Mouse (Mus musculus): ENCODE data around the gene Pno1.

Pno1 gene

GRCm38 (mm10) chr11:17176638-17177037 is 34.7 kb downstream of the Pno1 start:
- DNase-seq = no peak

DNA sequence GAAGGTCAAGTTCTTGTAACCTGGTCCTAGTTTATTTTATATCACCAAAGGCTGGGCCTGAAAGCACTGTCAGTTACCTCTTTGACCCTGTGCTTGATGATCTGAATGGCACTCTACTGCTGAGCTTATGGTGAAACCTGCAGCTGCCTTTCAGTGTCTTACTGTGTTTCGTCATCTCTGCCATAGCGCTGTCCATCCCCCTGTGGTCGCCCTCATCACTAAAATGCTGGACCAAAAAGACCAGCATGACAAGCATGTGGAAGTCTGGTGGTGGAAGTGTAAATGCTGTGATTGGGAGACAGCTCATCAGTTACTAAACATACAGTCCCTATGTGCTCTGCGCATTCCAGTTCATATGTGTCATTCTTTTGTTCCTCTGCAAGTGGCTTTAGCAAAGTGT is 39.1 kb downstream of the Pno1 start:
- DNase-seq = no peak

GRCm38 (mm10) chr11:17170938-17171729 is 40.2 kb downstream of the Pno1 start:
- DNase-seq = no peak

DNA sequence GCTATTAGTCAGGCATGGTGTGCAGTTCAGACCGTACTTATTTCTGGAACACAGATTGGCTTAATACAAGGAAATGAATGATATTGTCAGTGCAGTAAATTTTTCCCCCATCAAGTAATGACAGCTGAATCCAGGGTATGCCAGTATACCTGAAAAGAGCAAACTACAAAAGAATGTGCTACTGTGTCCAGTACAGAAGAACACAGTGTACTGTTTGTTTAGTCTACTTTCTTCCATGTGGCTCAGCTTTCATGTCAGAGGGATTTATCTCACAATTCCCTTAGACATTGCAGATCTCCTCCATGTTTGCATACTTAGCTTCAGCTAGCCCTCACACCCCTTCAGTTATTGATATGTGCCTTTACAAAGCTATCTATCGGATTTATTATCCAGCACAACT is 42.1 kb downstream of the Pno1 start:
- DNase-seq = no peak

- no peak for DNase-seq
Observed at GRCm38 (mm10) chr11:17166627-17167026, 44.7 kb downstream of the Pno1 start.

GRCm38 (mm10) chr11:17163956-17164355 is 47.4 kb downstream of the Pno1 start:
- no peak for DNase-seq

- peak; percentile 67 for DNase-seq
Observed at GRCm38 (mm10) chr11:17160242-17160641, 51.1 kb downstream of the Pno1 start.

DNA sequence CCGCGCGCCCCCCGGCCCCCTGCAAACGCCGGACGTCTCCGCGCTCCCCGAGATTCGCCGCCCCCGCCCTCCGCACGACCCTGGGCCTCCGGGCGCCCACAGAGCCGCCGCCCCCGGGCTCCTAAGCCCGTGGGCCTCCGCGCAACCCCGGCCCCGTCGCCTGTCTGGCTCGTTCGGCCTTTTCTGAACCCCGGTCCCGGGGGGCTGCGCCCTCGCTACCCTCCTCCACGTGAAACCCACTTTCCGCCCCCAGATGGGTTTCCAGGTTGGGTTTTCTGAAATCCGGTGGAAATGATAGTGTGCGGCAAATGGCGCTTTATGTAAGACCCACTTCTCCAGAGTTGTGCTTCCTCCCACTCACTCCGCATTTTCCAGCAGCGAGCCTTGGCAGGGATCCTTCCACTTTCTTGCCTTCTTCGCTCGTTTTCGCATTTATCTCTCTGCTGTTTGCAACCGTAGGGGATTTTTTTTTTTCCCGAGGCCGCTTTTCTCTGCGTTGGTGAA is 51.6 kb downstream of the Pno1 start:
- peak; percentile 53 for DNase-seq

DNA sequence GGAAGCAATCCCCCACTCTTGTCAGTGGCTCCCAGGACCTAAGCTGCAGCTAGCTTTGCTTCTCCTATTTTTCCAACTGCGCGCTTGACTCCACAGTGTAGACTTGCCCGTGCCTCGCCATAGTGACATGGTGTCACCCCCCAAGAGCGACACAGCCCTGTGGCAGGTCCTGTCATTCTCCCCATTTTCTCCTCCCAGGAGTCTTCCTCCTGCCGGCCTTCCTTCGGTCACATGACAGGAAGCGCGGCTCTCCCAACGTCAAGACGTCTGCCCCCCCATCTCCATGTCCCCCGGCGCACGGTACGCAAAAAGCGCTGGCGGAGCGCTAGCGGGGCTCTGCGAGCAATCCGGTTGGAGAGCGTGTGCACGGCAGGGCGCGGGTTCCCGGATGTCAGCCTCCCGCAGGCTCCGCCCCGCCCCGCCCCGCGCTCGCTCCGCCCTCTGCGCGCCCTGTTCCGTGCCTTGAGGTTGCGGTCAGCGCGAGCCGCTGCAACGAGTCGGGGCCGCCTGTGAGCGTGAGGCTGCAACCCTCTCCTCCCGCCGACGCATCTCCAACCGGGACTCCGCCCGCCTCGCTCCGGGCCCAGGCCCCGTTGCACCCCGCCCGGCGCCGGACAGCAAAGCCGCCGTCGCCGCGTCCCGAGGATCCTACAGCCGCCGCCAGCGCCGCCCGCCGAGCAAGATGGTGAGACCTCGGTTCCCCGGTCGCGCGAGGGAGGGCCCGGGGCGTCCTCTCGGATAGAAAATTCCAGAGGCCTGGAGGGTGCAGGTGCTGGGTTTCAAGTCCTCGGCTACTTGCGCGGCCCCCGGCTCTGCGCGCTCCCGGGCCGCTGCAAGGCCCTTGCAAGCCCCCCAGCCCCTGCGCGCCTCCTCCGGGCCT is 52.3 kb downstream of the Pno1 start, which contains the start of gene Ppp3r1:
Gene Ppp3r1, plus strand, starts transcription at position 406 of the 880 bp plus-strand sequence.
- peak; percentile 98 for DNase-seq

Data from kidney, postnatal 10 days (tissue).